8 mouse cellular contexts compared by ENCODE assay signal in genomic region chr5:136258919-136259318, GRCm38 (mm10). TPM values are rescaled to one million over a fixed set of nuclear protein-coding genes. Genes with fewer than 3 reads are reported as not detected.
A peak's percentile ranks its signal among the peaks of the same experiment; 100 is the strongest.
DNase-seq lines count a peak whose midpoint lies in the region; ATAC-seq and TF ChIP-seq lines count a peak whose summit lies in the region.

No protein-coding gene starts in this region.

- DNase-seq in layer of hippocampus, adult 11-12 months (ENCODE audit: low spot score) = peak; percentile 73
- no peak for DNase-seq in layer of hippocampus, adult 9-11 months
- peak; percentile 69 for DNase-seq in brain, adult 2 months (ENCODE audit: low read depth, low spot score)
- DNase-seq in hindbrain, postnatal 0 days (ENCODE audit: low spot score) = peak; percentile 80
- peak; percentile 87 for DNase-seq in limb, embryonic 10.5 days (ENCODE audit: low spot score)
- peak; percentile 85 for DNase-seq in midbrain, embryonic 14.5 days
- peak; percentile 88 for DNase-seq in testis, postnatal 10 days (ENCODE audit: low spot score)

- no peak overlapping the region for H3K4me3 ChIP-seq in hindbrain, postnatal 0 days (ENCODE audit: low read length)
- no peak overlapping the region for H3K4me3 ChIP-seq in limb, embryonic 10.5 days
- no peak overlapping the region for H3K4me3 ChIP-seq in midbrain, embryonic 14.5 days (replicated peaks; ENCODE audit: low read depth, low read length)

- peak; percentile 89 for TF ChIP-seq CTCF in hindbrain, postnatal 0 days (IDR thresholded peaks at IDR 0.05; ENCODE audit: low read depth)

- no peaks in the 10 kb centered on the region for H3K9me3 ChIP-seq in hindbrain, postnatal 0 days (ENCODE audit: low read length)
- no peaks in the 10 kb centered on the region for H3K9me3 ChIP-seq in limb, embryonic 10.5 days (replicated peaks)
- H3K9me3 ChIP-seq in midbrain, embryonic 14.5 days (ENCODE audit: control insufficient read depth, low read length) = no peaks in the 10 kb centered on the region

- H3K4me1 ChIP-seq in hindbrain, postnatal 0 days (ENCODE audit: insufficient read depth, low read length) = no peaks in the 10 kb centered on the region
- peaks cover 11% of the 10 kb centered on the region for H3K4me1 ChIP-seq in limb, embryonic 10.5 days
- no peaks in the 10 kb centered on the region for H3K4me1 ChIP-seq in midbrain, embryonic 14.5 days (ENCODE audit: control insufficient read depth, insufficient read depth, low read length)

- H3K36me3 ChIP-seq in hindbrain, postnatal 0 days (ENCODE audit: insufficient read depth, low read length) = no peaks in the 10 kb centered on the region; the same call in 1 of the 2 replicates
- H3K36me3 ChIP-seq in limb, embryonic 10.5 days = no peaks in the 10 kb centered on the region; the same call in 1 of the 2 replicates
- H3K36me3 ChIP-seq in midbrain, embryonic 14.5 days (ENCODE audit: control insufficient read depth, insufficient read depth, low read length) = 0 out of 2 replicates have a peak, but pooled peaks cover 7% of the 10 kb centered on the region

- ATAC-seq in erythroid progenitor cell, adult 5-6 weeks (replicated peaks; ENCODE audit: low FRiP score, poor library complexity, severe bottlenecking) = 0 out of 2 replicates have a peak, but pooled peaks have one; percentile 44
- peak; percentile 63; the same call in 1 of the 2 replicates for ATAC-seq in hindbrain, postnatal 0 days
- ATAC-seq in midbrain, embryonic 14.5 days (ENCODE audit: low FRiP score, low TSS enrichment) = no peak

- H3K27me3 ChIP-seq in hindbrain, postnatal 0 days (ENCODE audit: insufficient read depth, low read length) = no peaks in the 10 kb centered on the region
- no peaks in the 10 kb centered on the region for H3K27me3 ChIP-seq in limb, embryonic 10.5 days (ENCODE audit: low read depth, poor library complexity, severe bottlenecking)
- H3K27me3 ChIP-seq in midbrain, embryonic 14.5 days (ENCODE audit: control insufficient read depth, insufficient read depth, low read length) = no peaks in the 10 kb centered on the region

- H3K27ac ChIP-seq in hindbrain, postnatal 0 days = no peak overlapping the region
- H3K27ac ChIP-seq in limb, embryonic 10.5 days = peak overlapping the region; percentile 46
- no peak overlapping the region for H3K27ac ChIP-seq in midbrain, embryonic 14.5 days (replicated peaks; ENCODE audit: low read depth, low read length)

- 32% methylated on average over 6 of the region's 6 CpGs for WGBS in hindbrain, postnatal 0 days
- WGBS in limb, embryonic 10.5 days = 37% methylated on average over 6 of the region's 6 CpGs
- WGBS in midbrain, embryonic 14.5 days = 38% methylated on average over 6 of the region's 6 CpGs

- no peak overlapping the region for H3K9ac ChIP-seq in hindbrain, postnatal 0 days (replicated peaks; ENCODE audit: low read length)
- no peak overlapping the region for H3K9ac ChIP-seq in midbrain, embryonic 14.5 days (replicated peaks; ENCODE audit: low read length)

- no peak overlapping the region for H3K4me2 ChIP-seq in hindbrain, postnatal 0 days (ENCODE audit: low read depth, low read length)
- H3K4me2 ChIP-seq in midbrain, embryonic 14.5 days (ENCODE audit: low read length) = no peak overlapping the region

RNA-seq across cellular contexts. Expression of gene Sh2b2, which starts 12.6 kb away (rescaled TPM):
- 4.0 and 7.5 TPM in 2 replicates for total RNA-seq in erythroid progenitor cell, adult 5-6 weeks (2015; ENCODE audit: low replicate concordance)
- total RNA-seq in erythroid progenitor cell, adult 5-6 weeks (2017; ENCODE audit: low replicate concordance) = 0.13 and 2.3 TPM in 2 replicates
- total RNA-seq in hindbrain, postnatal 0 days (2014; rRNA removed) = 41.7 and 49.6 TPM in 2 replicates
- polyA plus RNA-seq in hindbrain, postnatal 0 days (2015; fragmentation: Nextera tagmentation; extraction: Ambion mirVana) = 14.4 and 15.3 TPM in 2 replicates
- 14.4 and 17.7 TPM in 2 replicates for polyA plus RNA-seq in limb, embryonic 10.5 days (2016; fragmentation: Nextera tagmentation; extraction: Ambion mirVana)
- 23.9 and 30.8 TPM in 2 replicates for polyA plus RNA-seq in midbrain, embryonic 14.5 days (2014; fragmentation: Nextera tagmentation; extraction: Ambion mirVana)
